Mouse (Mus musculus) forebrain, embryonic 16.5 days (tissue): ENCODE data around the gene Extl1. TPM values are rescaled to one million over a fixed set of nuclear protein-coding genes. Genes with fewer than 3 reads are reported as not detected.

Source experiments
- polyA plus RNA-seq: library from polyadenylated mRNA; unstranded; fragments of >200 nt; fragmentation: Nextera tagmentation; extraction: Ambion mirVana; gene quantifications from 2 replicates; pipeline ENCODE4 v1.2.1, GENCODE M21; 2015

Gene Extl1
- polyA plus RNA-seq, 1 experiment from 2014 or later, result 0.56 TPM

Other genes with a start within 250 kb of the Extl1 start
- gene Cep85, start 196.7 kb downstream of the Extl1 start, polyA plus RNA-seq, result 20.1 and 21.5 TPM in 2 replicates
- not detected in 2 replicates for gene Gm7534, start 180.8 kb downstream of the Extl1 start, polyA plus RNA-seq
- not detected in 2 replicates for gene Catsper4, start 156.5 kb downstream of the Extl1 start, polyA plus RNA-seq
- 0.21 and 0.33 TPM in 2 replicates for gene Cnksr1, start 145.5 kb downstream of the Extl1 start, polyA plus RNA-seq
- 0.31 and 0.61 TPM in 2 replicates for gene E130218I03Rik, start 140.2 kb downstream of the Extl1 start, polyA plus RNA-seq
- gene Zfp593, start 138.3 kb downstream of the Extl1 start, polyA plus RNA-seq, result 17.1 TPM in 2 replicates
- not detected in 2 replicates for gene Gm30191, start 136.9 kb downstream of the Extl1 start, polyA plus RNA-seq
- gene Grrp1, start 129.7 kb downstream of the Extl1 start, polyA plus RNA-seq, result 12.2 and 12.5 TPM in 2 replicates
- gene Pdik1l, start 96.0 kb downstream of the Extl1 start, polyA plus RNA-seq, result 46.7 and 47.1 TPM in 2 replicates
- gene Trim63, start 68.7 kb downstream of the Extl1 start, polyA plus RNA-seq, result 0.15 and 0.26 TPM in 2 replicates
- gene Slc30a2, start 40.7 kb downstream of the Extl1 start, polyA plus RNA-seq, result 0.15 and 0.17 TPM in 2 replicates
- 8.1 and 9.3 TPM in 2 replicates for gene Pafah2, start 12.5 kb upstream of the Extl1 start, polyA plus RNA-seq
- 7,901 and 8,250 TPM in 2 replicates for gene Stmn1, start 84.5 kb upstream of the Extl1 start, polyA plus RNA-seq
- gene Paqr7, start 112.8 kb upstream of the Extl1 start, polyA plus RNA-seq, result 14.4 and 14.7 TPM in 2 replicates
- 4.2 and 4.4 TPM in 2 replicates for gene Aunip, start 127.1 kb upstream of the Extl1 start, polyA plus RNA-seq
- gene Mtfr1l, start 151.5 kb upstream of the Extl1 start, polyA plus RNA-seq, result 166 and 180 TPM in 2 replicates
- gene Selenon, start 168.3 kb upstream of the Extl1 start, polyA plus RNA-seq, result 7.9 and 8.1 TPM in 2 replicates